Mouse (Mus musculus): Measurements from ENCODE around the gene Gtf3c2.

The Gtf3c2 gene

DNA sequence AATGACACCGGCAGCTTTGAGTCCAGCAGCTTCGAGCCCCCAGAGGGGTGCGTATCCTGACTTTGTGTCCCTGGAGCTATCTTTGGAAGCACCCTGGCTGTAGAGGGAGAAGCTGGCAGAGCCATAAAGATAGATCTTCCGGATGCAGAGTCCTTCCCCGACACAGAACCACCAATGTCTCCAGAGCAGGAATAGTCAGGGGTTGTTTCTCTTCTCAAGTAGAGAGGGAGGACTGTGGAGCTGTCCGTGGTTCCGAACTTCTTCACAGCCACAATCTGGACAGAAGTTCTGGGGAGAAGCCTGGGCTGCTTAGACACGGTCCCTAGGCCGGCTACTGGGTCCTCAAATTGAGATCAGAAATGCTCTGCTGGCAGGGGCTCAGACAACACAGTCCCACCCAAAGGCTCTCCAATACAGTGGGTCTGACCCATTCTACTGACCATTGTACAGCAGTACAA, 40.9 kb downstream of the Gtf3c2 start:
- no peak for DNase-seq (ENCODE audit: low spot score)

DNA sequence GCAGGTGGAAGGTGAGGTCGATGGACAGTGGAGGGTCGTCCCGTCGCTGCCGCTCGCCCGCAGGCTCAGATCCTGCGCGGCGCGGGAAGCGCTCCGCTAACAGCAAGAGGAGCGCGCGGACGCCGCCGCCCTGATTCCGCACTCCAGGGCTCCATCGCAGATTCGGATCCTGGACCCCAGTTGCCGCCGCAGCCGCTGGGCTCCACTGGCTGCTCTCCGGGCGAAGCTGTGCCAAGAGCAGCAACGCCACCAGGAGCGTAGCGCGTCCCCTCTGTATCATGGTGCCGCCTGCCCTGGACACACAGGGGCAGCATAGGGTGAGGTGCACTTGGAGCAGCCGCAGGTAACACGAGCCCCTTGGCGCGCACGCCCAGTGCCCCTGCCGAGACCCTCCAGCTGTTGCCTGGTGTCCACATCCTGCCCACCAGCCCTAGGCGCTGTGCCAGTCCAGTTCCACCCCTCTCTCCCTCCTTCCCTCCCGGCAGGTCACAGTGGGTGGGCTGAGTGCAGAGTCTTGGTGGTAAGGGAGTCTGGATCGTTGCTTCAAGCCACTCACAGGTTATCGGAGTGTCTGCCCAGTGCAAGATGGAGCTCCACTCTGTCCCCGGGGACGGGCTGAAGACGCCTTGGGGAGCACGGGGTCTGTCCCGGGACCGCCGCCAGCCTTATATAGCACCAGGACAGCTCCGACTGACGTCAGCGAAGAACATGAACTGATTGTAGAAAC, 41.5 kb downstream of the Gtf3c2 start, which contains the start of gene Ucn:
Ucn (minus strand) TSS at position 589 of the 727 bp plus-strand sequence.
- no peak for DNase-seq (ENCODE audit: low spot score)

DNA sequence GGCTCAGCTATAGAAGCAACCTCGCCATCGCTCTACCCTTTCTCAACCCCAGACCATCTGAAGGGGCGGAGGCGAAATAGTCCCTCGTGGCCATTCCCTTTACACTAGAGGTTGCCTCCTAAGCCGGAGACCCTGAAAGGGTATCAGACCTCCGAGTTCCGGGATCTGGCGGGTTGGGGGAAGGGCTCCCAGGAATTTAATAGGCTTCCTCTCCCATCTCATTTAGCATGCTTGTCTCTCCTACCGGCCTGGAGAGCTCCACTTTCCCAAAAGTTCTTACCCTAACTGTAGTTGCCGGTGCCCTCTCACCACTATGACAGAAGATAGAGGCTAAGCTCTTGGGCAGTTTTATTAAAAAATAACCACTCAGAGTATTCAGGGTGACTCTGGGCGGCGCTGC, 42.3 kb downstream of the Gtf3c2 start:
- no peak for DNase-seq (ENCODE audit: low spot score)

DNA sequence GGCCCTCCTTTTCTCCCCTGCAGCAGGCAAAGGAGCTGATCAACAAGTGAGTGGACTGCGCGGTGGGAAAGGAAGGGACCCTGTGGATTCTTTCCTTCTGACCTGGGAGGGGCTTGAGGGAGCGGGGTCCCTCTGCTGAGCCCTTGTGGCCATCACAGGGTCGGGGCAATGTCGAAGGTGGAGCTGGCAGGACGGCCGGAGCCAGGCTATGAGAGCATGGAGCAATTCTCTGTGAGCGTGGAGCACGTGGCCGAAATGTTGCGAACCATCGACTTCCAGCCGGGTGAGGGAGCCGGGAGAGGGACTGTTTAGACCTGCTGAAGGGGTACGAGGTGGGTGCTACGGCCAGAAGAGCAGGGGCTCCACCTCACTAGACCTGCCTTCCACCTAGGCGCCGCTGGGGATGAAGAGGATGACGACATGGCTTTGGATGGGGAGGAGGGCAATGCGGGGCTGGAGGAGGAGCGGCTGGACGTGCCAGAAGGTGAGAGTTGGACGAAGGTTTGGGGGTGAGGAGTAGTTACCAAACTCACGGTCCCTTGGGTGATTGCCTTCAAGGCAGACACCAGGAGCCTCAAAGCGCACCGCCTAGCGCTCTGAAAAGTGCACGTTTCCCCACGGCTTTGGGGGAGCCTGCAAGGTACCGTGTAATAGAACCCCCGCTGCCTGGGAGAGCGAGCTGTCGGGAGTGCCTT, 43.1 kb downstream of the Gtf3c2 start:
- no peak for DNase-seq (ENCODE audit: low spot score)

DNA sequence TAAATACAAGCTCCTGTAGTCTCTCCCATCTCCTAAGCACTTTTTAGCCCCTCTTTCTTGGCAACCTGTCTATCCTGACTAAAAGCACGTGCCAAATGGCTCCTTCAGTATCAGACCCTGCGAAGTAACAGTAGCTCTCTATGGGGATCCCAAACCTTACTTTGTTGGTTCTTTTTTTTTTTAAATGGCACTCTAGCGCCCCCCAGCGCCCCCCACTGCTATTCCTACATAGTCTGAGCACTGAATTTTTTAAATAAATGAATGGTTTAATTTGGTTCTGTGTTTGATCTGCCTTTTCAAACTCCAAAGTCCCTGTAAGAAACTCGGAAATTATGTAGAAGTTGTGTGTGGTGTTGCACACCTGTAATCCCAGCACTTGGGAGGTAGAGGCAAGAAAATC, 53.9 kb downstream of the Gtf3c2 start:
- DNase-seq (ENCODE audit: low spot score): no peak

DNA sequence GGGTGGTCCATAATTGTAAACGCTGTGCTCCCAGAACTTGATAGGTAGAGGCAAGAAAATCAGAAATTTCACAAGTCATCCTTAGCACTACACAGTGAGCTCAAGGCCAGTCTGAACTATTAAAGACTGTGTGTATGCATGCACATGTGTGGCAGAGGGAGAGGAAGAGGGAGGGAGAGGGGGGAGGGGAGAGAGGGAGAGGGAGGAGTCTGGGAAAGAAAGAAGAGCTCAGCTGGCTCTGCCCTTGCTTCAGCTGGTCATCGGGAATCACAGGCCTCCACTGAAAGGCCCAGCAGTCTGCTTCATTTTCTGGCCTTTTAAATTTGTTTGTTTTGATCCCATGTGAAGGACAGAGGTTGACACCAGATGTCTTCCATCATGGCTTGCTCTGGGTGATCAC, 56.5 kb downstream of the Gtf3c2 start:
- no peak for DNase-seq (ENCODE audit: low spot score)

DNA sequence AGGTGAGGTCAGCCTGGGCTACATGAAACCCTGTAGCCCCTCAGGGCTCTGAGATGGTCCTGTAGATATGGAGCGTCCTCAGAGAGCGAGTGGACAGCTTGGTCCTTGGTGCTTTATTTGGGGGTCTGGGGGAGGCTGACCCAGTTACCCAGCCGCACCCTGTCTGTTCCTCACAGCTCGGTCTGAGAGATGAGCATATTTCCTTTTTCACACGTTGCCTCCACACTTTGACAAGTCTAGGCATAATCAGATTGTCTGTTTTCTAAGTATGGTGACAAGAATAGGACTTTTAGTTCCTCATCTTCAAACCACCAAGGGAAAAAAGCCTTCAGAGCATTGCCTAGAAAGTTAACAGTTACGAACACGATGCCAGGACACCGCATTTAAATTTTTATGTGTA, 58.8 kb downstream of the Gtf3c2 start:
- no peak for DNase-seq (ENCODE audit: low spot score)

DNA sequence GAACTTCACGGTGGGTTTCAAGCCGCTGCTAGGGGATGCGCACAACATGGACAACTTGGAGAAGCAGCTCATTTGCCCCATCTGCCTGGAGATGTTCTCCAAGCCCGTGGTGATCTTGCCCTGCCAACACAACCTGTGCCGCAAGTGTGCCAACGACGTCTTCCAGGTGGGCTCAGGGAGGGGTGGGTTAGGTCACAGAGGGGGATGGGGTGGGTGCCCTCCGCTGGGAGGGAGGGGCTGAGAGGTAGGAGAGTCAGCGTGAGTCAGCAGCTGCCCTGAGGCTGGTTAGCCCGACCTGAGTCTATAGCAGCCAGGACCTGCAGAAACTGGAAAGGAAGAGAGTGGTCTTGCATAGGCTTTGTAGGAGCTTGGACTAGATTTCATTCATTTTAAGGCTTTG, 63.0 kb downstream of the Gtf3c2 start:
- DNase-seq (ENCODE audit: low spot score): no peak

DNA sequence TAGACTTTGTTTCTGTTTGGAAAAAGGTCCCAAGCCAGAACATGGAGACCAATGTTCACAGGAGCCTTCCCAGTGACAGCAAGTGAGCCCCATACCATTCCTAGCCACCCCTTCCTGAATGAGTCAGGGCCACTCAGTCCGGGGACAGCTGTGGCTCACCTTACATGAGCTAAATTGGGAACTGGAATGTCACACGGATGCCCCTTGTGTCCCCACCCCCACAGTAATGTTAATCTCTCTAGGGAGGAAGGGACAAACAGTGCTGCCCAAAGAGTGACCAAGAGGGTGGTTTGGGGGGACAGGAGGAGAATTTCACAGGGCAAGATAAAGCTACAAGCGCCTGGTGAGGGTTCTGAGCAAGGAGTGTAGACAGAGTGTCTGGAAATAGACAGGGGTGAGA, 63.6 kb downstream of the Gtf3c2 start, which contains the start of gene Trim54:
Trim54 (plus strand) TSS at position 359 of the 400 bp plus-strand sequence.
- DNase-seq (ENCODE audit: low spot score): no peak

DNA sequence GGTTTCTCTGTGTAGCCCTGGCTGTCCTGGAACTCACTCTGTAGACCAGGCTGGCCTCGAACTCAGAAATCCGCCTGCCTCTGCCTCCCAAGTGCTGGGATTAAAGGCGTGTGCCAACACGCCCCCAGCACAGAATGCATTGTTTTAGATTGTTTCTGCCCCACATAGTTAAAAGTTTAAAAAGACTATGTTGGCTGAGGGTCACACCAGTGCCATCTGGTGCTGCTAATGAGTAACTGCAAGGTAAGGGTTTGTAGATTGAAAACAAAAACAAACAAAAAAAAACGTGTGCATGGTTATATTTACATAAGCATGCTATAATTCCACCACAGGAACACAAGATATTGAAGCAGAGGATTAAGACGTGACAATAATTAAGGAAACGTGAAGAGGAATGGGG, 69.2 kb downstream of the Gtf3c2 start:
- no peak for DNase-seq (ENCODE audit: low spot score)

DNA sequence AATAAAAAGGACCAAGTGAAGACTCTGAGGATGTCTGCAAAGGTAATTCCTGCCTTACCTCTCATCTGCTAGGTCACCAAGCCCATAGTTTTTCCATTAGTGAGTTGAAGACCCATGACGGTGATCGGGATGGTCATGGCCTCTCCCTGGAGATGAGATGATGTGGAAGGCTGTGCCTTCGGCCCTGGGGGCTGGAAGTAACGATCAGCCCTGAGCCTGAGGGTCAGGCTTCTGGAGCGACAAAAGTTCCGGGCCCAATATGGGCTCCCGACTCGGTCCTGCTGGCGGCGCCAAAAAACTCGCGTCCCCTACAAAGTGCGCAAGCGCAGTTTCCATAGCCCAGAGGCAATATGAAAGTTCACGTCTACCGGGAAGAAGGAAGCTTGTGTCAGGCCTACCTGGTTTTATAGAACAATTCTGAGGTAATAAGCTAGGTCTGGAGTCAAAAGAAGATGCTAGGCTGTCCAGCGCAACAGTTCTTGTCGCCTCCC, 71.9 kb downstream of the Gtf3c2 start, which contains the start of gene Slc30a3:
Slc30a3 (minus strand) TSS at position 238 of the 491 bp plus-strand sequence.
- no peak for DNase-seq (ENCODE audit: low spot score)
